Mouse (Mus musculus) naive thymus-derived CD4-positive, alpha-beta T cell, adult 5 months (primary cell): Measurements from ENCODE around the gene Rhoq. TPM values are rescaled to one million over a fixed set of nuclear protein-coding genes. Genes with fewer than 3 reads are reported as not detected.

Source experiments
- polyA plus RNA-seq: library from polyadenylated mRNA; unstranded; fragments of 100-300 nt; shearing (Covaris generic); gene quantifications from one replicate; pipeline ENCODE4 v1.2.1, GENCODE M21; 2017

The Rhoq gene
- 2.1 TPM for polyA plus RNA-seq

GRCm38 (mm10) chr17:86962894-86963585, at the start of gene Rhoq:
Rhoq (plus strand) TSS chr17:86963082.

GRCm38 (mm10) chr17:86917048-86917447, 45.8 kb upstream of the Rhoq start, which contains the start of gene Tmem247:
Tmem247 (plus strand) TSS chr17:86917348.

GRCm38 (mm10) chr17:86947840-86948796, 14.8 kb upstream of the Rhoq start, which contains the start of gene Atp6v1e2:
Atp6v1e2 (minus strand) TSS chr17:86947897.

GRCm38 (mm10) chr17:87025269-87025949, 62.5 kb downstream of the Rhoq start, which contains the start of the genes Pigf and Cript:
Pigf (minus strand) TSS chr17:87025406.
Cript (plus strand) TSS chr17:87025550.

Other genes starting within 250 kb of the Rhoq start
- gene Epas1, start 209.4 kb upstream of the Rhoq start, polyA plus RNA-seq, result 5.9 TPM
- gene Tmem247, start 45.7 kb upstream of the Rhoq start, polyA plus RNA-seq, result not detected
- not detected for gene Atp6v1e2, start 15.2 kb upstream of the Rhoq start, polyA plus RNA-seq
- 10.9 TPM for gene Pigf, start 62.3 kb downstream of the Rhoq start, polyA plus RNA-seq
- gene Cript, start 62.5 kb downstream of the Rhoq start, polyA plus RNA-seq, result 174 TPM
- 6.0 TPM for gene Socs5, start 144.6 kb downstream of the Rhoq start, polyA plus RNA-seq